In genomic region chr13:43474722-43475121, GRCm38 (mm10) we compare ENCODE assay signal across 27 mouse cellular contexts.
"Had no signal": no experiment of that assay in that cellular context is flagged by ENCODE, and none has a peak within 500 bp of the region (broad histone marks: within the 10 kb centered on the region; RNA-seq: fewer than 3 reads in every experiment).

No protein-coding gene starts in this region.

- H3K9me3 ChIP-seq: heart, embryonic 13.5 days; heart, embryonic 15.5 days; intestine, embryonic 15.5 days had no signal

- ATAC-seq: hindbrain, embryonic 16.5 days; inflammation-experienced regulatory T-cells, adult 6 months; intestine, embryonic 15.5 days; intestine, postnatal 0 days had no signal

- H3K27me3 ChIP-seq: heart, embryonic 13.5 days; heart, embryonic 15.5 days; hindbrain, embryonic 12.5 days; intestine, embryonic 15.5 days; limb, embryonic 12.5 days had no signal

- H3K4me3 ChIP-seq: gastrocnemius, adult 2 months; heart, adult 2 months; heart, embryonic 13.5 days; heart, embryonic 15.5 days; hindbrain, embryonic 10.5 days; hindbrain, embryonic 12.5 days; intestine, embryonic 15.5 days; layer of hippocampus, adult 2 months; left cerebral cortex, adult 2 months; limb, embryonic 12.5 days had no signal

- H3K36me3 ChIP-seq: heart, embryonic 15.5 days; hindbrain, embryonic 12.5 days had no signal

- H3K9ac ChIP-seq: heart, embryonic 15.5 days; hindbrain, embryonic 12.5 days; hindbrain, embryonic 14.5 days; intestine, embryonic 15.5 days; liver, embryonic 14.5 days had no signal

- H3K27ac ChIP-seq: heart, adult 2 months; heart, embryonic 13.5 days; heart, embryonic 15.5 days; hindbrain, embryonic 10.5 days; hindbrain, embryonic 12.5 days; hindbrain, embryonic 14.5 days; intestine, embryonic 15.5 days; layer of hippocampus, adult 2 months; left cerebral cortex, adult 2 months; limb, embryonic 12.5 days; liver, embryonic 14.5 days had no signal

- DNase-seq: gastrocnemius, adult 2 months; gastrocnemius, postnatal 10 days; gastrocnemius, postnatal 25 days; heart, adult 2 months; heart, postnatal 14 days; heart, postnatal 4 days; kidney, adult 18-20 months; kidney, adult 8-10 months; kidney, postnatal 10 days; kidney, postnatal 25 days; kidney, postnatal 4 days; liver had no signal

- H3K4me2 ChIP-seq: heart, embryonic 11.5 days; heart, embryonic 13.5 days; heart, embryonic 15.5 days; hindbrain, embryonic 12.5 days; hindbrain, embryonic 14.5 days; intestine, embryonic 15.5 days; limb, embryonic 12.5 days; liver, embryonic 11.5 days had no signal
